Mouse (Mus musculus): ENCODE data around the gene March1. TPM values are rescaled to one million over a fixed set of nuclear protein-coding genes. Genes with fewer than 3 reads are reported as not detected.
A peak's percentile ranks its signal among the peaks of the same experiment; 100 is the strongest.

March1 gene
- polyA plus RNA-seq, 1 experiment from 2014 or later, result 54.5 TPM

GRCm38 (mm10) chr8:65661885-65662284, 44.2 kb downstream of the March1 start:
- Histone ChIP-seq H3K9ac (replicated peaks; ENCODE audit: low read length) (no peak overlapping the region), H3K4me2 (ENCODE audit: low read length) (no peak overlapping the region), H3K27ac (replicated peaks; ENCODE audit: low read depth, low read length) (no peak overlapping the region), H3K27me3 (ENCODE audit: control insufficient read depth, insufficient read depth, low read length) (no peaks in the 10 kb centered on the region), H3K36me3 (ENCODE audit: control insufficient read depth, insufficient read depth, low read length) (no peaks in the 10 kb centered on the region), H3K4me1 (ENCODE audit: control insufficient read depth, insufficient read depth, low read length) (no peaks in the 10 kb centered on the region), H3K4me3 (replicated peaks; ENCODE audit: low read depth, low read length) (no peak overlapping the region), H3K9me3 (ENCODE audit: control insufficient read depth, low read length) (0 out of 2 replicates have a peak, but pooled peaks cover 4% of the 10 kb centered on the region)
- 51% methylated on average over 2 of the region's 2 CpGs for WGBS
- DNase-seq, result peak; percentile 25
- no peak for ATAC-seq (ENCODE audit: low FRiP score, low TSS enrichment)

- H3K9ac ChIP-seq (replicated peaks; ENCODE audit: low read length), result no peak overlapping the region
- WGBS, result 88% methylated on average over 2 of the region's 2 CpGs
- no peak for DNase-seq
- ATAC-seq (ENCODE audit: low FRiP score, low TSS enrichment), result no peak
- H3K4me3 ChIP-seq (replicated peaks; ENCODE audit: low read depth, low read length), result no peak overlapping the region
- H3K9me3 ChIP-seq (ENCODE audit: control insufficient read depth, low read length), result no peaks in the 10 kb centered on the region
- no peak overlapping the region for H3K27ac ChIP-seq (replicated peaks; ENCODE audit: low read depth, low read length)
- no peaks in the 10 kb centered on the region for H3K27me3 ChIP-seq (ENCODE audit: control insufficient read depth, insufficient read depth, low read length)
- no peaks in the 10 kb centered on the region for H3K4me1 ChIP-seq (ENCODE audit: control insufficient read depth, insufficient read depth, low read length)
- no peak overlapping the region for H3K4me2 ChIP-seq (ENCODE audit: low read length)
- no peaks in the 10 kb centered on the region for H3K36me3 ChIP-seq (ENCODE audit: control insufficient read depth, insufficient read depth, low read length)
Measured at GRCm38 (mm10) chr8:65665786-65666185, 48.1 kb downstream of the March1 start.

DNA sequence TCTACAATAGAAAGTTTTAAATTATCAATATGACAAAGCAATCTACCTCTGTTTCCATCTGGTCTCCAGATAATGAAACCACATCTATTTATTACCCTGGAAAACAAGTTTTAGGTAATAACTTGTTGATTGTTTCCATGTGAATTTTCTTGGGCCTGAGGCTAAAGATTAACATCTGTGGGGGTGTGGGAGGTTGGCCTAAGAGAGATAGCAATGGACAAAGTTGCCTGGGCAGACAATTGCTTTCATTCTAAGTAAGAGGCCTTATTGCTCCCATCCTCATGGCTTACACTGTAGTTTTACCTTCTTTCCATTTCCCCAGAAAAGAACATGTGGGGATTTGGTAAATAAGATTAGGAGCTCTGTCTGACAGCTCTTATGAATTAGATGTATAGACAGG, 125.4 kb downstream of the March1 start:
- Histone ChIP-seq H3K4me3 (replicated peaks; ENCODE audit: low read depth, low read length) (no peak overlapping the region), H3K9ac (replicated peaks; ENCODE audit: low read length) (no peak overlapping the region), H3K27ac (replicated peaks; ENCODE audit: low read depth, low read length) (no peak overlapping the region)

DNA sequence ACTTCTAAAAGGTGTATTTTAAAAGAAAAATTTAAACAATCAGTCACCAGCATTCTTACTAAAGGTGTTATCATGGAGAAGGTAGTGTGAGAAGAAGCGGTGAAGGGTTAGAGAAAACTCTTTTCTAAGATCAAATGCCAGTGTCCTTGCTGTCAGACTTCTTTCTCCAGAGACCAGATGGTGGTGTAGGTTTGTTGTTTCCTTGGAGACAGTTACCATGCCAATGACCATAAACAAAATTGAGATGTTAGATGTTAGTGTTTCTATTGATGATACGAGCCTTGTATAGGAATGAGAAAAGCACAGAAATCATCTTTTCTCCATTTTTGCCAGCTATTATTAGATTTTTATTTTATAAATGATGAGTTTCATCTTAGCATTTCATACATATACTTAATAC, 158.1 kb downstream of the March1 start:
- Histone ChIP-seq H3K27me3 (ENCODE audit: control insufficient read depth, insufficient read depth, low read length) (no peaks in the 10 kb centered on the region), H3K4me3 (replicated peaks; ENCODE audit: low read depth, low read length) (no peak overlapping the region), H3K36me3 (ENCODE audit: control insufficient read depth, insufficient read depth, low read length) (no peaks in the 10 kb centered on the region), H3K4me1 (ENCODE audit: control insufficient read depth, insufficient read depth, low read length) (no peaks in the 10 kb centered on the region), H3K27ac (replicated peaks; ENCODE audit: low read depth, low read length) (no peak overlapping the region), H3K9ac (replicated peaks; ENCODE audit: low read length) (no peak overlapping the region), H3K4me2 (ENCODE audit: low read length) (no peak overlapping the region), H3K9me3 (ENCODE audit: control insufficient read depth, low read length) (no peaks in the 10 kb centered on the region)
- DNase-seq (peak; percentile 32), ATAC-seq (ENCODE audit: low FRiP score, low TSS enrichment) (no peak)
- 44% methylated on average over 2 of the region's 2 CpGs for WGBS

More for the DNA sequence above, 125.4 kb downstream of the March1 start:
- no peaks in the 10 kb centered on the region for H3K27me3 ChIP-seq (ENCODE audit: control insufficient read depth, insufficient read depth, low read length)
- no peaks in the 10 kb centered on the region for H3K9me3 ChIP-seq (ENCODE audit: control insufficient read depth, low read length)
- DNase-seq, result no peak
- H3K36me3 ChIP-seq (ENCODE audit: control insufficient read depth, insufficient read depth, low read length), result no peaks in the 10 kb centered on the region
- no peak overlapping the region for H3K4me2 ChIP-seq (ENCODE audit: low read length)
- no peak for ATAC-seq (ENCODE audit: low FRiP score, low TSS enrichment)
- no peaks in the 10 kb centered on the region for H3K4me1 ChIP-seq (ENCODE audit: control insufficient read depth, insufficient read depth, low read length)

DNA sequence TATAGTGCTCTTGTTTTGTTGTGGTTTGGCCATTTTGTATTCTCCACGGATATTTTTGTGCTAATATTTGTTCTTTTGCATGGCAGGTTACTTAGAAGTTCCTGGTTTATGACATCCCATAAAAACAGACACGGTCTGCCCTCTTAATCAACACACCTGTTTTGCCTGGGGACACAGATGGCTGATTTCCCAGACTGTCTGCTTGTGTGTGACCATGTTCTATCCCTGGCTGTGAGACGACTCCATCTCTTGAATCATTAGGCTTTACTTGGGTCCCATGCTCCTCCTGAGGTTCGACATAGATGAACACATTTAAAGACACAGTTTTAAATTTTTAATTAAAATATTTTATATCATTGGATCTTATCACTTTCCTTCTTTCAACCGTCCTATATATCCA, 163.5 kb downstream of the March1 start:
- H3K4me2 ChIP-seq (ENCODE audit: low read length), result no peak overlapping the region
- H3K27me3 ChIP-seq (ENCODE audit: control insufficient read depth, insufficient read depth, low read length), result no peaks in the 10 kb centered on the region
- H3K4me1 ChIP-seq (ENCODE audit: control insufficient read depth, insufficient read depth, low read length), result no peaks in the 10 kb centered on the region
- no peak for DNase-seq
- ATAC-seq (ENCODE audit: low FRiP score, low TSS enrichment), result no peak
- no peaks in the 10 kb centered on the region for H3K36me3 ChIP-seq (ENCODE audit: control insufficient read depth, insufficient read depth, low read length)
- H3K4me3 ChIP-seq (replicated peaks; ENCODE audit: low read depth, low read length), result no peak overlapping the region
- H3K9ac ChIP-seq (replicated peaks; ENCODE audit: low read length), result no peak overlapping the region
- WGBS, result 74% methylated on average over 5 of the region's 5 CpGs
- H3K27ac ChIP-seq (replicated peaks; ENCODE audit: low read depth, low read length), result no peak overlapping the region
- no peaks in the 10 kb centered on the region for H3K9me3 ChIP-seq (ENCODE audit: control insufficient read depth, low read length)

DNA sequence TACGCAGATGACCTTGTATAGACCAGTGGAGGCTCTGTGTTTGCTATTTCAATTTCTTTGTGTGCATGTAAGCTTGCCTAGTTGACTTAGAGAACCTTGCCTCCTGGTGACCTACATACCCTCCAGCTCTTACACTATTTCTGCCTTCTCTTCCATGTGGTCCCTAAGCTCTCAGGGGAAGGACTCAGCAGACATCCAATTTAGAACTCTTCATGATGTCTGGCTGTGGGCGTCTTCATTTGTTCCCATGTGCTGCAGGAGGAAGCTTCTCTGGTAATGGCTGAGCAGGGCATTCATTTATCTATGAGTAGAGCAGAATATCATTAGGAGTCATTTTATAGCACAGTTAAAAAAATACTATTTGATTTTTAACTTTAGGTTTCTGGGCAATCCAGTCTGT, 195.3 kb downstream of the March1 start:
- 88% methylated on average over 2 of the region's 2 CpGs for WGBS
- no peak overlapping the region for H3K9ac ChIP-seq (replicated peaks; ENCODE audit: low read length)
- H3K27me3 ChIP-seq (ENCODE audit: control insufficient read depth, insufficient read depth, low read length), result no peaks in the 10 kb centered on the region
- H3K4me2 ChIP-seq (ENCODE audit: low read length), result no peak overlapping the region
- no peaks in the 10 kb centered on the region for H3K9me3 ChIP-seq (ENCODE audit: control insufficient read depth, low read length)
- no peak overlapping the region for H3K27ac ChIP-seq (replicated peaks; ENCODE audit: low read depth, low read length)
- no peak overlapping the region for H3K4me3 ChIP-seq (replicated peaks; ENCODE audit: low read depth, low read length)
- no peaks in the 10 kb centered on the region for H3K4me1 ChIP-seq (ENCODE audit: control insufficient read depth, insufficient read depth, low read length)
- no peaks in the 10 kb centered on the region for H3K36me3 ChIP-seq (ENCODE audit: control insufficient read depth, insufficient read depth, low read length)
- DNase-seq, result no peak
- no peak for ATAC-seq (ENCODE audit: low FRiP score, low TSS enrichment)

DNA sequence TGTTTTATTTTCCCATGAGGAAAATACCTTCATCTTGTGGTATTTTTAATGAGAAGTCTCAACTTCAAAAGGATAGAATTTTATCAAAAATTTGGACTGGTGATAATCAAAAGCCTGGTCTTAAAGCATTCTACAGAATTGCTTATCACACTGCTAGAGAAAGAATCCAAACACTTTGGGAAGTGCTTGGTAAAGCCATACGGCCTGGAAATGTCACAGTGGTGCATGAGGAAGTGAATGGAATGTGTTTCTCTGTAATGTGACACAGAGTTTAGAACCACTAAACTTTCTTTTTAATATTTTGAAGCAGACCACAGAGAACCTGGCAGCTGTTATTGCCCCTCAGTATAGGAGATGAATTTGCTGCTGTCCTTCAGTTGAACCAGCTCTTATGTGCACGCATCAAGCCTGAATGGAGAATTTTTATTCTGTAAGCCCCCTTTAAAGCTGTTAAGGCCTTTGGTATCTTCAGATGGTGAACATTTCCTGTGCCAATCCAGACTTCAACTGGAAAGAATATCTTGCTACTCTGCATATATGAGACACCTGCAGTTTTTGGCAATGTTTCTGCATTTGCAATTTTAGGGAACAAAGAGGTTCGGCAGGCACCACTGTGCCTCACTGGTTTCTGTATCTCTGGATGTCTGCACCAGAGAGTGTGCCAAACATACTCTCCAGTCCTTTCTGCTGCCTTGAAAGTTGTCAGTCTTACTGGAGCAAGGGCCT, 304.8 kb downstream of the March1 start:
- no peaks in the 10 kb centered on the region for H3K4me1 ChIP-seq (ENCODE audit: control insufficient read depth, insufficient read depth, low read length)
- no peaks in the 10 kb centered on the region for H3K36me3 ChIP-seq (ENCODE audit: control insufficient read depth, insufficient read depth, low read length)
- H3K27me3 ChIP-seq (ENCODE audit: control insufficient read depth, insufficient read depth, low read length), result no peaks in the 10 kb centered on the region
- ATAC-seq (ENCODE audit: low FRiP score, low TSS enrichment) (peak; percentile 40), DNase-seq (peak; percentile 41)
- H3K9ac ChIP-seq (replicated peaks; ENCODE audit: low read length), result no peak overlapping the region
- WGBS, result 75% methylated on average over 3 of the region's 3 CpGs
- H3K9me3 ChIP-seq (ENCODE audit: control insufficient read depth, low read length), result no peaks in the 10 kb centered on the region
- no peak overlapping the region for H3K27ac ChIP-seq (replicated peaks; ENCODE audit: low read depth, low read length)
- H3K4me2 ChIP-seq (ENCODE audit: low read length), result no peak overlapping the region
- no peak overlapping the region for H3K4me3 ChIP-seq (replicated peaks; ENCODE audit: low read depth, low read length)

DNA sequence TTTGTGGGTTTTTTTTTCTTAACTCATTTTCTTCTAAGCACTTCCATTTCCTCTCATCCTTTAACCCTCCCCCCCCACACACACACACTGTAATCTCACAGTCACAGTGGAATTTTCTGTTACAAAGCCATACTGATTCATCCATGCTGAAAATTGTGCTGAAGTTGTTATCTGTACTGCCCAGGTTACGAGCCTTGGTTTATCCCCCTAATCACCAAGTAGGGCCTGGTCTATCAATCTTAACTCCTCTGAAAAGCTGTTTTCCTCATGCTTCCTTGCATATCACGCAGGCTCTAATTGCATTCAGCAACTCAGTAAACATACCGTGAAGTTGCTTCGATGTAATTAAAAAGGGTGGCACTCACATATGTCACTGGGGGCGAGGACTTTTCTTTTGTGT, 339.2 kb downstream of the March1 start:
- WGBS, result 14% methylated on average over 5 of the region's 5 CpGs
- no peak overlapping the region for H3K4me3 ChIP-seq (replicated peaks; ENCODE audit: low read depth, low read length)
- ATAC-seq (ENCODE audit: low FRiP score, low TSS enrichment), result no peak; the same call in 1 of the 2 replicates
- H3K27me3 ChIP-seq (ENCODE audit: control insufficient read depth, insufficient read depth, low read length), result no peaks in the 10 kb centered on the region
- no peak overlapping the region for H3K4me2 ChIP-seq (ENCODE audit: low read length)
- no peaks in the 10 kb centered on the region for H3K9me3 ChIP-seq (ENCODE audit: control insufficient read depth, low read length)
- H3K27ac ChIP-seq (replicated peaks; ENCODE audit: low read depth, low read length), result no peak overlapping the region
- DNase-seq, result peak; percentile 15
- H3K36me3 ChIP-seq (ENCODE audit: control insufficient read depth, insufficient read depth, low read length), result no peaks in the 10 kb centered on the region
- no peak overlapping the region for H3K9ac ChIP-seq (replicated peaks; ENCODE audit: low read length)
- no peaks in the 10 kb centered on the region for H3K4me1 ChIP-seq (ENCODE audit: control insufficient read depth, insufficient read depth, low read length)

- no peak overlapping the region for H3K9ac ChIP-seq (replicated peaks; ENCODE audit: low read length)
- H3K27ac ChIP-seq (replicated peaks; ENCODE audit: low read depth, low read length), result no peak overlapping the region
- ATAC-seq (ENCODE audit: low FRiP score, low TSS enrichment) (no peak), DNase-seq (no peak)
- no peaks in the 10 kb centered on the region for H3K9me3 ChIP-seq (ENCODE audit: control insufficient read depth, low read length)
- H3K4me1 ChIP-seq (ENCODE audit: control insufficient read depth, insufficient read depth, low read length), result no peaks in the 10 kb centered on the region
- no peaks in the 10 kb centered on the region for H3K27me3 ChIP-seq (ENCODE audit: control insufficient read depth, insufficient read depth, low read length)
- no peaks in the 10 kb centered on the region for H3K36me3 ChIP-seq (ENCODE audit: control insufficient read depth, insufficient read depth, low read length)
- H3K4me2 ChIP-seq (ENCODE audit: low read length), result no peak overlapping the region
- no peak overlapping the region for H3K4me3 ChIP-seq (replicated peaks; ENCODE audit: low read depth, low read length)
Measured at GRCm38 (mm10) chr8:65957492-65957891, 339.8 kb downstream of the March1 start.

All from midbrain, embryonic 14.5 days (tissue).